Mouse (Mus musculus): ENCODE results near the gene Exoc2. TPM values are rescaled to one million over a fixed set of nuclear protein-coding genes. Genes with fewer than 3 reads are reported as not detected.

The Exoc2 gene
- polyA plus RNA-seq, 1 experiment from 2014 or later = 46.2 TPM

DNA sequence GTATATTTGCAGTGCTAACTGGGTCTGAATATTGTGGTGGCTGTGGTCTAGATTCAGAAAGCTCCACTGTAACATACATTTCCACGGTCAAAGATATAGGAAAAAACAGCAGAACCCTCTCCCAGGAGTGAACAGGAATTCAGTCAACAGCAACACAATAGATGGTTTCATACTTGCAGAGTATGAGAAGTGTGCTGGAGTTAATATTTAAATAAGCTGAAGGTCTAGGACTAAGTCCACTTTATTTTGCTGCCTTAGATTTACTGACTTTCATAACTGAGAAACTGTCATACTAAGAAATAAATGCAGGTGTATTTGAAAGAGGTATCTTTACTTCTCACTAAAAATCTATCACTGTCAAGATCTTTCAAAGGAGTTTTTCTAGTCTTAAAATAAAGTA lies 137.6 kb downstream of the Exoc2 start:
- peaks cover 9% of the 10 kb centered on the region for H3K36me3 ChIP-seq
- H3K27ac ChIP-seq (replicated peaks) = no peak overlapping the region
- H3K4me3 ChIP-seq = no peak overlapping the region
- no peak overlapping the region for H3K9ac ChIP-seq (replicated peaks)
- no peak for ATAC-seq (ENCODE audit: low FRiP score, low read depth)
- H3K27me3 ChIP-seq = no peaks in the 10 kb centered on the region
- 90% methylated on average over 1 of the region's 1 CpGs for WGBS
- H3K9me3 ChIP-seq = no peaks in the 10 kb centered on the region
- H3K4me1 ChIP-seq = no peaks in the 10 kb centered on the region
- no peak overlapping the region for H3K4me2 ChIP-seq (replicated peaks)

DNA sequence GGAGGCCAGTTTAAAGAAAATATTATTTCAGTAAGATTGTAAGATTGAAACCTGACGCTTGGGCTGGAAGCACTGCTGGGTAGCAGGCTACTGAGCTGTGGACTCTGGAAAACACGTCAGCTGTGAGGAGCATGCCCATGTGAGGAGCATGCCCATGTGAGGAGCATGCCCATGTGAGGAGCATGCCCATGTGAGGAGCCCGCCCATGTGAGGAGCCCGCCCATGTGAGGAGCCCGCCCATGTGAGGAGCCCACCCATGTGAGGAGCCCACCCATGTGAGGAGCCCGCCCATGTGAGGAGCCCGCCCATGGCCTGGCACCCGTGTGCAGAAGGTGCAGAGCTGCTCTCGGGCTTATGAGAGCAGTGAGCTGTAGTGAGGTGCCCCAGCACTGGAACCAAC lies 139.0 kb downstream of the Exoc2 start:
- Histone ChIP-seq H3K27me3 (no peaks in the 10 kb centered on the region), H3K4me1 (0 out of 2 replicates have a peak, but pooled peaks cover 3% of the 10 kb centered on the region), H3K9ac (replicated peaks) (no peak overlapping the region), H3K4me2 (replicated peaks) (no peak overlapping the region), H3K9me3 (no peaks in the 10 kb centered on the region), H3K27ac (replicated peaks) (no peak overlapping the region), H3K36me3 (peaks cover 9% of the 10 kb centered on the region), H3K4me3 (no peak overlapping the region)
- WGBS = 93% methylated on average over 9 of the region's 9 CpGs
- no peak for ATAC-seq (ENCODE audit: low FRiP score, low read depth)

DNA sequence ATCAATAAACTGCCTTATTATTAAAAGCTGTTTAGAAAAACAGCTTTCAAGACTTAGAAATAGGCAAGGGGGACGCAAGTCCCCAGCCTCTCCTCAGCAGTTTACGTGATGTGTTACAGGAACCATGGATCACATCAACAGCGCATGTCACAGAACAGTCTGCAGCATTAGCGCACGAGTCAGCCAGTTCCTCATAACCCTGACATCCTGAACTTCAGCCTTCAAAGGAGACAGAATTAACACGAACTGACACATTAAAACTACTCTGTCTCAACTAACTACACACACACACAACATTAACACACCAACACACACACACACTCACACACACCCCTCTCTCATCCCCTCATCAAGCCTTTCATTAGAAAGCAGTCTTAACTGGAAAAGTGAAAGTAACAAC lies 139.5 kb downstream of the Exoc2 start:
- Histone ChIP-seq H3K9ac (replicated peaks) (no peak overlapping the region), H3K4me2 (replicated peaks) (no peak overlapping the region), H3K36me3 (peaks cover 4% of the 10 kb centered on the region), H3K9me3 (no peaks in the 10 kb centered on the region), H3K4me3 (no peak overlapping the region), H3K27ac (replicated peaks) (no peak overlapping the region), H3K4me1 (0 out of 2 replicates have a peak, but pooled peaks cover 3% of the 10 kb centered on the region), H3K27me3 (no peaks in the 10 kb centered on the region)
- WGBS = 90% methylated on average over 6 of the region's 6 CpGs
- no peak for ATAC-seq (ENCODE audit: low FRiP score, low read depth)

DNA sequence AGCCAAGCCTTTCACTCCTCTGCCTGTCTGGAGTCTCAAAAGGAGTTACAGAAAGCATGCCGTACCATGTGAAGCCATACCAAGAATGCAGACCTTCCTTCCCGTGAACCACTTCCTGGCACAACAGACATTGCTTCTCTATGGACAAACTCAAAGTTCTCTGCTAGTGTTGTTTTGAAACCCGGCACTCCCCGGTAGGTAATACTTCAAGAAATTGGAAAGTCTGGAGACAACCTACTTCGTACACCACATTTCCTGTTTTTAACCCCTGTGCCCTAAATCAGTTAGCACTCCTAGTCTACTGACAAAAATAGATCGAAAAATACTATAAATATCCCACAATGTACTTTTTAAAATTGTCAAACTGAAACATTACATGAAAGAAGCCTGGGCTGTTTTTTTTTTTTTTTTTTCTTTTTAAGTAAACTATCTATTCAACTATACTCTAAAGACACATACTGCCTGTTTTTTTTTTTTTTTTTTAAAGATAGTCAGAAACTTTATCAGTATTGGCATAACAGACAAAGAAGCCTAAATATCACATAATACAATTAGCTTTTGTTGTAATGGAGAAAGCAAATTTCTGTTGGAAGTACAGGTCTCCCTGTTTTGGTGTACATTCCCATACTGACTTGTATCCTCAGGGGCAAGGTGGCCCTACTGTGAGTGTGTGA lies 140.3 kb downstream of the Exoc2 start:
- ATAC-seq (ENCODE audit: low FRiP score, low read depth) = no peak
- Histone ChIP-seq H3K27me3 (no peaks in the 10 kb centered on the region), H3K9ac (replicated peaks) (no peak overlapping the region), H3K4me1 (0 out of 2 replicates have a peak, but pooled peaks cover 3% of the 10 kb centered on the region), H3K4me2 (replicated peaks) (no peak overlapping the region), H3K9me3 (no peaks in the 10 kb centered on the region), H3K27ac (replicated peaks) (no peak overlapping the region), H3K36me3 (no peaks in the 10 kb centered on the region), H3K4me3 (no peak overlapping the region)
- WGBS = 90% methylated on average over 6 of the region's 6 CpGs

DNA sequence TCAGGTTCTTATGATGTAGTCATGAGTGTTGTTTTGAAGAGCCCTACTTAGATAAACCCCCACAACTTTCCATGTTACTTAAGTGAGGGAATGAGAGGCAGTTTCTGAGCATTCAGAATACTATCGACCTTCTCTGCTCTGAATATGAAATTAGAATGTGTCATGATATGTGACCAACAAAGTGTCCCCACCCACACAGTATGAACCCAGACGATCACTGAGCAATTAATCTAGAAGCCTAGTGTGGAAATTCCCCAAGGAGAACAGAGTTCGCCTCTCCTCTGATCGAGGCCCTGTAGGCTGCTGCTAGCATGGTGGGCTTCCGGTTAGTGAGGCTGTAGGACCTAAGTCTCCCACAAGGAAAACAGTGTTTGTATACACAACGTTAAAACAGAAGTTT lies 142.5 kb downstream of the Exoc2 start:
- Histone ChIP-seq H3K27ac (replicated peaks) (no peak overlapping the region), H3K4me2 (replicated peaks) (no peak overlapping the region), H3K9ac (replicated peaks) (no peak overlapping the region), H3K36me3 (no peaks in the 10 kb centered on the region), H3K4me3 (no peak overlapping the region), H3K4me1 (0 out of 2 replicates have a peak, but pooled peaks cover 3% of the 10 kb centered on the region), H3K9me3 (no peaks in the 10 kb centered on the region), H3K27me3 (no peaks in the 10 kb centered on the region)
- no peak for ATAC-seq (ENCODE audit: low FRiP score, low read depth)
- WGBS = 83% methylated on average over 6 of the region's 6 CpGs

DNA sequence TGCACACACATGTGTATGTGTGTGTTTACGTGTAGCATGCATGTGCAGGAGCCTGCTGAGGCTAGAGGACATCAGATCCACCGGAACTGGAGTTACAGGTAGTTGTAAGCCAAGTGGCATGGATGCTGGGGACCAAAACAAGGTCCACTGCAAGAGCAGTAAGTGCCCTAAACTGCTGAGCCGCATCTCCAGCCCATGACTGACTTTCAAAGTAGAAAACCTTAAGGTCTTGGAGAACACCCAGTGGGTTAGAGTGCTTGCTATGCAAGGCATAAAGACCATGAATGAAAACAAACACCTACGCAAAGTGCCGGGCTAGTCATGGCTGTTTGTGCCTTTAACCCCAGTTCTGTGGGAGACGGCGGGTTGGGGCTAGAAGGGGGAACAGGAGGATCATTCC lies 147.4 kb downstream of the Exoc2 start:
- Histone ChIP-seq H3K4me3 (no peak overlapping the region), H3K27me3 (no peaks in the 10 kb centered on the region), H3K4me1 (0 out of 2 replicates have a peak, but pooled peaks cover 3% of the 10 kb centered on the region), H3K36me3 (peaks cover 14% of the 10 kb centered on the region), H3K27ac (replicated peaks) (no peak overlapping the region), H3K9me3 (no peaks in the 10 kb centered on the region), H3K9ac (replicated peaks) (no peak overlapping the region), H3K4me2 (replicated peaks) (no peak overlapping the region)
- 92% methylated on average over 7 of the region's 7 CpGs for WGBS
- no peak for ATAC-seq (ENCODE audit: low FRiP score, low read depth)

DNA sequence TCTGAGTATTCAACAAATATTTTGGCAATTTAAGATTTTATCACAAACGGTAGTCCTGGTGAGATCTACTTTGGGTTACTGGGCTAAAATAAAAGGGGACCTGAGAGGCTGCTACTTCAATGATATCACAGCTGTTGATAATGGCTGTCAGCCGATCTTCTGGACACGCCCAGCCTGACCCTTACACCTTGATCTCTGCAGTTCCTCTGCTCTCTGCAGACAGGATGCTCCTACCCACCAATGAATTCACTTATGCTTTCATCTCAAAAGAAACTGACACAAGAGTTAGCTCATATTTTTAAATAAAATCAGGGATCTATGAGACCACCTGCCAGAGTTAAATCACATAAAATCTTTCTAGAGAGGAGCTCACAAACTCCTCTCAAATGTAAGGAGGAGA lies 149.0 kb downstream of the Exoc2 start:
- 84% methylated on average over 3 of the region's 3 CpGs for WGBS
- H3K27ac ChIP-seq (replicated peaks) = no peak overlapping the region
- ATAC-seq (ENCODE audit: low FRiP score, low read depth) = no peak
- H3K4me1 ChIP-seq = no peaks in the 10 kb centered on the region
- no peak overlapping the region for H3K4me3 ChIP-seq
- H3K36me3 ChIP-seq = peaks cover 23% of the 10 kb centered on the region
- H3K9ac ChIP-seq (replicated peaks) = no peak overlapping the region
- H3K4me2 ChIP-seq (replicated peaks) = no peak overlapping the region
- no peaks in the 10 kb centered on the region for H3K9me3 ChIP-seq
- no peaks in the 10 kb centered on the region for H3K27me3 ChIP-seq

DNA sequence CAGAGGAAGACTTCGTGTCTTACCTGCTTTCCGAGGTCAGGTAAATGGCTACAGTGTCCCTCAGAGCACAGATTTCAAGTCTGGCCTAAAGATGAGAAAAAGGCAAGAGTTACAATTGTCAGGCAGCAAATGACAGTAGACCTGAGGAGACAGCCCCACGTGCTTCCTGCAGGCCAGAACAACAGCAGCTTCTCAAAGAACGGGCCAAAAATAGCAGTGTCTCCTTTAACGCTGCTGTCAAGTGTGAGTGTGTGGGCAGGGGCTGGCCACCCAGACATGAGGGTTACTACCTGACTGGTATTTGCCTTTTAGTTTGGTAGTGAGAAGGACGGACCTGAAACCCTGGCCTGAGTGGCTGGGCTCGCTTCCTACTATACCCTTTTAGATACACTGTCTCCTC lies 153.3 kb downstream of the Exoc2 start:
- 90% methylated on average over 7 of the region's 7 CpGs for WGBS
- H3K4me2 ChIP-seq (replicated peaks) = no peak overlapping the region
- no peak overlapping the region for H3K27ac ChIP-seq (replicated peaks)
- ATAC-seq (ENCODE audit: low FRiP score, low read depth) = no peak
- no peak overlapping the region for H3K4me3 ChIP-seq
- H3K9ac ChIP-seq (replicated peaks) = no peak overlapping the region
- no peaks in the 10 kb centered on the region for H3K4me1 ChIP-seq
- no peaks in the 10 kb centered on the region for H3K9me3 ChIP-seq
- H3K36me3 ChIP-seq = peaks cover 43% of the 10 kb centered on the region
- no peaks in the 10 kb centered on the region for H3K27me3 ChIP-seq

DNA sequence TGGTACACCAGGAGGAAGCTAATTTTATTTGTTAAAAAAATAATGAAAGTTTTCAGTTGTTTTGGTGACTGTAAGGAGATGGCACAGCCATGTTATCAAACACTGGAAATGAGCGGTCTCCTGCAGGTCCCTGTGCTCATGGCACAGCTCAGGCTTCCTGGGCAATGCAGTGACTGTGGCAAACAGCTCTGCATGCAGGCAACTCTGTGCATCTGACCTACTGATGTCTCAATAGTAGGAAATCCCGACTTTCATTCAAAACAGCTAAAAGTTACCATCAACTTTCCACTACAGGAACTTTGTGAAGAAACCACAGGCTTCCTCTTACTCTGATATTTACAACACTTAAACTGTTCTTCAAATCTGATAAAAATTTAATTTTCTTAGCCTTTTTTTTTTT lies 154.0 kb downstream of the Exoc2 start:
- H3K4me2 ChIP-seq (replicated peaks) = no peak overlapping the region
- H3K27ac ChIP-seq (replicated peaks) = no peak overlapping the region
- no peaks in the 10 kb centered on the region for H3K27me3 ChIP-seq
- no peak overlapping the region for H3K4me3 ChIP-seq
- H3K4me1 ChIP-seq = no peaks in the 10 kb centered on the region
- peaks cover 50% of the 10 kb centered on the region for H3K36me3 ChIP-seq
- no peak overlapping the region for H3K9ac ChIP-seq (replicated peaks)
- 94% methylated on average over 2 of the region's 2 CpGs for WGBS
- ATAC-seq (ENCODE audit: low FRiP score, low read depth) = no peak
- no peaks in the 10 kb centered on the region for H3K9me3 ChIP-seq

DNA sequence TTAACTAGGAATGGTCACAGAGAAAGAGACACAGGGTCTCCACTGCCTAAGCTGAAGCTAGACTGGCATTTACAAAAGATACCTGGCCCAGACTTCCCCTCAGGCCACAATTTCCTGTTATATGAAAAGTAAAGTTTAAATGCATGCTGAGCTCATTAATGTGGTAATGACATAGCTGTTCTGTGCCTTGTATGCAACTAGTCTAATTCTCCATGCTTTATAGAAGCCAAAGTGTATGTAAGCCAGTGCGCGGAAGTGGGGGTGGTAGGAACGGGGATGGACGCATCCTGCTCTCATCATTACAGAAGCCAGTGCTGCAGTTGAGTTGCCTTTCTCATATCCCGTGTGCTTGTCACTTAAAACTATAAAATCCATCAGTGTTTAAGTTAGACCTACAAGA lies 156.5 kb downstream of the Exoc2 start:
- H3K27me3 ChIP-seq = no peaks in the 10 kb centered on the region
- 93% methylated on average over 5 of the region's 5 CpGs for WGBS
- H3K9ac ChIP-seq (replicated peaks) = no peak overlapping the region
- no peak for ATAC-seq (ENCODE audit: low FRiP score, low read depth)
- H3K4me1 ChIP-seq = no peaks in the 10 kb centered on the region
- no peak overlapping the region for H3K4me3 ChIP-seq
- H3K36me3 ChIP-seq = peaks cover 47% of the 10 kb centered on the region
- H3K27ac ChIP-seq (replicated peaks) = no peak overlapping the region
- no peak overlapping the region for H3K4me2 ChIP-seq (replicated peaks)
- no peaks in the 10 kb centered on the region for H3K9me3 ChIP-seq

DNA sequence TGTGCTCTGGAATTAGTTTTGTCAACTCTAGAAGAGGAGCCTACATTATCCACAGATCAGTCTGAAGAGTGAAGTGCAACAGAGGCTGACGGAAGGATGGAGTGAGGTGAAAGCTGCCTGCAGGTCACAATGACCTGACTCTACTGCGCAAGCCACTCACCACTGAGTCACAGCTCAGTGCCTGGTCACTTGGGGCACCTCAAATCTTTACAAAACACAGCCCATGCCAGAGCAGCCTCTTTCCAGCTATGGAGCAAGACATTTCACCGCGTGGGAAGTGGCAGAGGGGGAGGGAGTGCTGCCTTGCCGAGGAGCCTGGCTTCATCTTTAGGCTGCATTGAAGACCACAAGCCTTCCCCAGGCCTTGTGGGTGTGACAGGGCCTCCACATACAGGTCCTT lies 159.6 kb downstream of the Exoc2 start:
- Histone ChIP-seq H3K9ac (replicated peaks) (no peak overlapping the region), H3K27ac (replicated peaks) (no peak overlapping the region), H3K36me3 (peaks cover 27% of the 10 kb centered on the region), H3K4me1 (no peaks in the 10 kb centered on the region), H3K4me2 (replicated peaks) (no peak overlapping the region), H3K9me3 (no peaks in the 10 kb centered on the region), H3K27me3 (no peaks in the 10 kb centered on the region), H3K4me3 (no peak overlapping the region)
- WGBS = 85% methylated on average over 5 of the region's 5 CpGs
- ATAC-seq (ENCODE audit: low FRiP score, low read depth) = no peak

DNA sequence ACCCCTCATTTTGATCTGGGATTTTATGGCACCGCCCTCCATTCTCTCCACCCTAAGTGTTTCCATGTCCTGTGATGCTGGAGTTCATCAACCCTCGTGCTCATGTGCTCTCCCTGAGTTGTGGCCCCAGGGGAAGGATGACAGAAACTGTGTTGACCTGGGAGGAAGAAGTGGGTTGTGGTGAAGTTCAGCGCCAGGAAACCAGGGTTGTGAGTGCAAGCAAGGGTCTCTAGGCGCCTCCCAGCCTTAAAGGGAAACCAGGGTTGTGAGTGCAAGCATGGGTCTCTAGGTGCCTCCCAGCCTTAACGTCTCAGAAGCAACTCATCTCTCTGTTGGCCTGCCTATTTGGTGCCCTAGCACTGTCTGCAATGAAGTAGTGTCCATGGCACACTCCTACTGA lies 160.4 kb downstream of the Exoc2 start:
- Histone ChIP-seq H3K4me3 (no peak overlapping the region), H3K9me3 (no peaks in the 10 kb centered on the region), H3K9ac (replicated peaks) (no peak overlapping the region), H3K36me3 (peaks cover 21% of the 10 kb centered on the region), H3K4me1 (no peaks in the 10 kb centered on the region), H3K4me2 (replicated peaks) (no peak overlapping the region), H3K27me3 (no peaks in the 10 kb centered on the region), H3K27ac (replicated peaks) (no peak overlapping the region)
- ATAC-seq (ENCODE audit: low FRiP score, low read depth) = no peak
- 94% methylated on average over 5 of the region's 5 CpGs for WGBS

DNA sequence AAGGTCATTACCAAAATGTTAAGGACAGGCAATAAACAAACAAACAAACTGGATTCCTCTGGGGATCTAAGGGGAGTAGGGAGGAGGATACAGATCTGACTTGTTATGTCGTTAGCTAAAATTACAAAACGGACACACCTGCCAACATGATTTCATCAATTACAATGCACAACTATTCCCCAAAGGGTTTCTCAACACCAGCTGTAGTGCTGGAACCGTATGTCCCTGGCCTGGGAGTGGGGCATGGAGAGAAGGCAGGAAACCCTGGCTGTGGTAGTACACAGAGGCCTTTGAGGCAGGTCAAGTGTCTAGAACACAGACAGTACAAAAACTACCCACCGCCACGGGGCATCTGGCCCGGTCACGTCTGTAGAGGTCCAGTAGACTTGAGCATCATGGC lies 164.7 kb downstream of the Exoc2 start:
- Histone ChIP-seq H3K36me3 (no peaks in the 10 kb centered on the region), H3K4me1 (no peaks in the 10 kb centered on the region), H3K9ac (replicated peaks) (no peak overlapping the region), H3K9me3 (no peaks in the 10 kb centered on the region), H3K27ac (replicated peaks) (no peak overlapping the region), H3K4me2 (replicated peaks) (no peak overlapping the region), H3K27me3 (no peaks in the 10 kb centered on the region), H3K4me3 (no peak overlapping the region)
- 85% methylated on average over 7 of the region's 7 CpGs for WGBS
- ATAC-seq (ENCODE audit: low FRiP score, low read depth) = no peak

Data from midbrain, embryonic 12.5 days (tissue).